Mouse (Mus musculus) embryonic facial prominence, embryonic 10.5 days (tissue): ENCODE measurements around the gene Sim2. TPM values are rescaled to one million over a fixed set of nuclear protein-coding genes. Genes with fewer than 3 reads are reported as not detected.
A peak's percentile ranks its signal among the peaks of the same experiment; 100 is the strongest.

Source experiments
- DNase-seq: peaks from one replicate; pipeline ENCODE4 v3.0.0-alpha.2; 2017; ENCODE audit warnings: low spot score
- H3K27ac ChIP-seq: fragments of 300-500 bp; sonication (generic); replicated peaks from 2 replicates; pipeline ENCODE4 v1.5.1; 2016; ENCODE audit warnings: mild to moderate bottlenecking
- H3K27me3 ChIP-seq: fragments of 300-500 bp; sonication (generic); replicated peaks from 2 replicates; pipeline ENCODE4 v1.6.1; 2016; ENCODE audit warnings: low read depth, mild to moderate bottlenecking; ENCODE audit not compliant: poor library complexity, severe bottlenecking
- H3K36me3 ChIP-seq: fragments of 300-500 bp; sonication (generic); replicated peaks from 2 replicates; pipeline ENCODE4 v1.6.1; 2016; ENCODE audit warnings: mild to moderate bottlenecking, moderate library complexity
- H3K4me1 ChIP-seq: fragments of 300-500 bp; sonication (generic); 2 replicates; pipeline ENCODE4 v1.6.1; 2016
- H3K4me3 ChIP-seq: fragments of 300-500 bp; sonication (generic); 2 replicates; pipeline ENCODE4 v1.5.1; 2016; ENCODE audit warnings: mild to moderate bottlenecking, moderate library complexity
- H3K9me3 ChIP-seq: fragments of 300-500 bp; sonication (generic); 2 replicates; pipeline ENCODE4 v1.6.1; 2016; ENCODE audit warnings: mild to moderate bottlenecking
- WGBS: fragments of 180-500 bp; shearing (Covaris S2); methylation state at CpG from one replicate; pipeline ENCODE4 v1.1.7; 2016; 5-methylcytosine and 5-hydroxymethylcytosine counted together
- microRNA-seq: library from miRNA; unstranded; fragments of <30 nt; microRNA quantifications from one replicate; pipeline ENCODE4, GENCODE M21; 2017
- polyA plus RNA-seq: library from polyadenylated mRNA; unstranded; fragments of >200 nt; fragmentation: Nextera tagmentation; extraction: Ambion mirVana; gene quantifications from 2 replicates; pipeline ENCODE4 v1.2.1, GENCODE M21; 2016

The Sim2 gene
- polyA plus RNA-seq, 1 experiment from 2014 or later = 1.5 TPM

DNA sequence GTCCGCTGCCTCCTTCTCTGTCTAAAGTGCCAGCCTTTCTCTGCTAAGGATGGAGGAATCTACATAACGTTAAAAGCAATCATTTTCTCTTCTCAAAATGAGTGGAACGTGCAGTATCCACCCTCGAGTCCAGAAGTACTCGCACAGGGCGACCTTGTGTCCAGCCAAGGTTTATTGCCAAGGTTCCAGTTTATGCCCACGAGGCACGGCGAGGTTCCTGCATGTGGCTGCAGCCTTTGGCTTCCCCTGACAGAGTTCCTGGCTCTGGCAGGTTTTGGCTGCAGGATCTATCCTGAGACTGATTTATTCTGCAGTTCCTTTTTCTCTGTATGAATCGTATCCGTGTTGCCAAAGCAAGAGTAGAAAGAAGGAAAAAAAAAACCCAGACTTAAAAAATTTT, 78.3 kb downstream of the Sim2 start:
- Histone ChIP-seq H3K27me3 (peaks cover 53% of the 10 kb centered on the region), H3K4me1 (peaks cover 42% of the 10 kb centered on the region), H3K4me3 (no peak overlapping the region), H3K9me3 (no peaks in the 10 kb centered on the region), H3K27ac (no peak overlapping the region), H3K36me3 (no peaks in the 10 kb centered on the region)
- no peak for DNase-seq
- WGBS = 90% methylated on average over 11 of the region's 11 CpGs

- Histone ChIP-seq H3K27ac (peak overlapping the region; percentile 2; the same call in 1 of the 2 replicates), H3K9me3 (no peaks in the 10 kb centered on the region), H3K27me3 (peaks cover 65% of the 10 kb centered on the region), H3K4me3 (peak overlapping the region; percentile 17; the same call in 1 of the 2 replicates), H3K36me3 (no peaks in the 10 kb centered on the region; the same call in 1 of the 2 replicates), H3K4me1 (peaks cover 42% of the 10 kb centered on the region)
- DNase-seq = peak; percentile 78
- 10% methylated on average over 7 of the region's 7 CpGs for WGBS
Observed at GRCm38 (mm10) chr16:94164236-94164635, 79.5 kb downstream of the Sim2 start.

GRCm38 (mm10) chr16:94164978-94165377, 80.2 kb downstream of the Sim2 start:
- peak; percentile 26 for DNase-seq
- peaks cover 69% of the 10 kb centered on the region for H3K27me3 ChIP-seq
- no peaks in the 10 kb centered on the region for H3K9me3 ChIP-seq
- WGBS = 23% methylated on average over 5 of the region's 5 CpGs
- H3K27ac ChIP-seq = 0 out of 2 replicates have a peak overlapping the region, but pooled peaks have one; percentile 2
- H3K4me1 ChIP-seq = peaks cover 44% of the 10 kb centered on the region
- H3K36me3 ChIP-seq = no peaks in the 10 kb centered on the region; the same call in 1 of the 2 replicates
- no peak overlapping the region for H3K4me3 ChIP-seq

DNA sequence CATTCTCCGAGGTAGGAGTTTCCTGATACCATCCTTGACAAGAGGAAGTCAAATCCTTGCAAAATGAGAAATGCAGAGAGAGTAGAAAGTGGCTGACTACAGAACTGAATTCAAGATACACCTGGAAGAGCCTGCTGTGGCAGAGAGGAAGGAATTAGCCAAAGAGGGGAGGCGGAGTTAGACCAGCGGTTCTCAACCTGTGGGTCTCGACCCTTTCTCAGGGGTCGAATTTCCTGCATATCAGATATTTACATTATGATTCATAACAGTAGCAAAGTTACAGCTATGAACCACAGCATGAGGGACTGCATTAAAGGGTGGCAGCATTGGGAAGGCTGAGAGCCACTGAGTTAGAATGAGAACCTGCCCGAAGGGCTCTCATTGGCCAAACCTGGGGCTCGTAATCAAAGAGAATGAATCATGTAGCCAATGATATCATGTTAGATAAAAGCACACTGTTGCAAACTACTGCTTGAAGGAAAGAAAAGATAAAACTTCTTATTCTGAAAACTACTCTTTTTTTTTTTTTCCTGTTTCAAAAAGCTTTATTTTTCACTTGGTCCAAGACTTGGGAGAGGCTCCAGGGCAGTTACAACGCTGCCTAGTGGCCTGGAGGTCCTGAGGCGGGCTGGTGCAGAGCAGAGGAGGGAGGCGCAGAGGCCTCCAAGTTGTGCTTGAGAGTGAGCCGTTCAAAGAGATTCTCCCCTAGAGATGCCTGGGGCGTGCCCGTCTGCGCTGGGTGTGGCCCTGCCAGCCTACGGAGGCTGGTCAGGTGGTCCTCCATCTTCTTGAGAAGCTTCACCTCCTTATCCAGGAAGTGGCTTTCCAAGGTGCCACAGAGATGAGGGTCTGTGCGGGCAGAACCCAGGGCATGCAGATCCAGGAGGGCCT, 84.2 kb downstream of the Sim2 start:
- no peak for DNase-seq
- Histone ChIP-seq H3K9me3 (no peaks in the 10 kb centered on the region), H3K4me1 (peaks cover 25% of the 10 kb centered on the region), H3K4me3 (no peak overlapping the region), H3K36me3 (no peaks in the 10 kb centered on the region; the same call in 1 of the 2 replicates), H3K27ac (no peak overlapping the region), H3K27me3 (peaks cover 79% of the 10 kb centered on the region)
- WGBS = 87% methylated on average over 16 of the region's 16 CpGs

- no peak overlapping the region for H3K27ac ChIP-seq
- H3K36me3 ChIP-seq = no peaks in the 10 kb centered on the region; the same call in 1 of the 2 replicates
- DNase-seq = no peak
- H3K27me3 ChIP-seq = peaks cover 92% of the 10 kb centered on the region
- 32% methylated on average over 4 of the region's 4 CpGs for WGBS
- peaks cover 12% of the 10 kb centered on the region for H3K4me1 ChIP-seq
- no peaks in the 10 kb centered on the region for H3K9me3 ChIP-seq
- no peak overlapping the region for H3K4me3 ChIP-seq
Observed at GRCm38 (mm10) chr16:94170218-94170617, 85.5 kb downstream of the Sim2 start.

- Histone ChIP-seq H3K27me3 (peaks cover 98% of the 10 kb centered on the region), H3K4me1 (peaks cover 20% of the 10 kb centered on the region), H3K27ac (no peak overlapping the region), H3K4me3 (no peak overlapping the region), H3K9me3 (no peaks in the 10 kb centered on the region), H3K36me3 (no peaks in the 10 kb centered on the region; the same call in 1 of the 2 replicates)
- WGBS = 90% methylated on average over 1 of the region's 1 CpGs
- DNase-seq = no peak
Observed at GRCm38 (mm10) chr16:94173361-94173760, 88.6 kb downstream of the Sim2 start.

DNA sequence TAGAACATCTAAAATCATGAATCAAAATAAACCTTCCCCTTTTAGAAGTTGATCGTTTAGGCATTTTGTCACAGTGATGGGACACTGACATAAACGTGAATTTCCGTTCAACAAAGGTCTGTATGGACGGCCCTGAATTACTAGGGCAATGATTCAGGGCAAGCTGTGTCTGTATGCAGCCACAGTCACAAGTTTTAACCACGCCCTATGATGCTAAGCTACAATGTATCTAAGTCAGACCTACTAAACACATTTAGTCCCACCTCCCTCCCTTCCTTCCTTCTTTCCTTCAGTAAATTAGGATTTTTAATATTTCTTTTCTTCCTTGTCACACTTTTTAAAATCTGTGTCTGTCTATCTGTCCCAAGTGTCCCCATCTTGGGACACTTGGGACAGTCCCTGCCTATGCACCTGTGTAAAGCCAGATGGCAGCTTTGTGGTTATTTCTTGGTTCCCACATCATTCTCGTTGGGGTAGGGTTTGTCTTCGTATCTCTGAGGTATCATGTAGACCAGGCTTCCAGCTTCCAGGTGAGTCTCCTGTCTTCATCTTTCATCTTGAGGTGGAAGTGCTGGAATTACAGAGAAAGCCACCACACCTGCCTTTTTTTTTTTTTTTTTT, 90.7 kb downstream of the Sim2 start:
- 81% methylated on average over 7 of the region's 7 CpGs for WGBS
- H3K27me3 ChIP-seq = peaks cover 100% of the 10 kb centered on the region
- no peaks in the 10 kb centered on the region for H3K9me3 ChIP-seq
- no peak for DNase-seq
- no peaks in the 10 kb centered on the region for H3K36me3 ChIP-seq
- H3K4me1 ChIP-seq = peaks cover 35% of the 10 kb centered on the region
- no peak overlapping the region for H3K27ac ChIP-seq
- H3K4me3 ChIP-seq = no peak overlapping the region

Small RNAs within 50 kb of the gene (microRNA-seq; reads per million reads assigned to microRNA genes)
- not detected for gene Gm23062

Other genes starting within 250 kb of the Sim2 start
- 138 and 142 TPM in 2 replicates for gene Chaf1b, start 201.0 kb upstream of the Sim2 start, polyA plus RNA-seq
- not detected in 2 replicates for gene Cldn14, start 76.1 kb upstream of the Sim2 start, polyA plus RNA-seq
- gene Hlcs, start 228.6 kb downstream of the Sim2 start, polyA plus RNA-seq = 12.2 and 13.1 TPM in 2 replicates
- gene Ripply3, start 243.5 kb downstream of the Sim2 start, polyA plus RNA-seq = 5.1 and 6.2 TPM in 2 replicates